Comparison of ENCODE assay signal across 19 mouse cellular contexts in the genomic region with DNA sequence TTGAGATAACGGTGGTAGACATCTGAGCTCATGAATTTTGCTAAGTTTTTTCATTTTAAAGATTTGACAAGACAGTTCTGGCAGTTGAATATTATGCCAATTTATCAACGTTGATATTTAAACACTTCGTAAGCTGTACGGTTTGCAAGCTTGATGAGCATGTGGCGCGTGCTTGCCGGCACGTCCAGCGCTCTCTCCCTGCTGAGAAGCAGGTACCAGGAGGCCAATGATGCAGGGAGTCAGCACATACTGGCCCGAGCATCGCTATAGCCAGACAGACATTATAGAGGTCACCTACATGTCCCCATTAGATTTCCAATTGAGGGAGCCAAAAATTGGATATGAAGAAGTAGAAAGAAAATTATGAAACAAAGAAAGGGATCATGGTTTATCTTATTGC. TPM values are rescaled to one million over a fixed set of nuclear protein-coding genes. Genes with fewer than 3 reads are reported as not detected.
DNase-seq lines count a peak whose midpoint lies in the region; ATAC-seq and TF ChIP-seq lines count a peak whose summit lies in the region.
"Had no signal": no experiment of that assay in that cellular context is flagged by ENCODE, and none has a peak within 500 bp of the region (broad histone marks: within the 10 kb centered on the region; RNA-seq: fewer than 3 reads in every experiment).

No protein-coding gene starts in this region.

- 76% methylated on average over 11 of the region's 11 CpGs for WGBS in heart, embryonic 10.5 days
- 52% methylated on average over 11 of the region's 11 CpGs for WGBS in kidney, adult 2 months
- 71% methylated on average over 11 of the region's 11 CpGs for WGBS in intestine, embryonic 16.5 days

- H3K4me1 ChIP-seq in heart, embryonic 10.5 days: peaks cover 19% of the 10 kb centered on the region
- H3K4me1 ChIP-seq in kidney, adult 2 months (ENCODE audit: control insufficient read depth, insufficient read depth, low read length): peaks cover 32% of the 10 kb centered on the region
- peaks cover 15 to 50% of the 10 kb centered on the region in 2 experiments for H3K4me1 ChIP-seq in CH12.LX (ENCODE audit: control insufficient read depth in 1 of 2, insufficient read depth in 2 of 2)
- H3K4me1 ChIP-seq in intestine, embryonic 16.5 days (ENCODE audit: control insufficient read depth, insufficient read depth, low read length): peaks cover 3% of the 10 kb centered on the region; the same call in 1 of the 2 replicates
- H3K4me1 ChIP-seq: forebrain, embryonic 15.5 days; lung, embryonic 15.5 days had no signal

- peak overlapping the region; percentile 86 for H3K27ac ChIP-seq in heart, embryonic 10.5 days
- peak overlapping the region; percentile 15 for H3K27ac ChIP-seq in kidney, adult 2 months (ENCODE audit: insufficient read depth, low read depth, low read length)
- no peak overlapping the region for H3K27ac ChIP-seq in CH12.LX (ENCODE audit: insufficient read depth, low read depth)
- no peak overlapping the region for H3K27ac ChIP-seq in intestine, embryonic 16.5 days (ENCODE audit: low read length)
- H3K27ac ChIP-seq: embryonic facial prominence, embryonic 13.5 days; forebrain, embryonic 15.5 days; hindbrain, embryonic 12.5 days; limb, embryonic 15.5 days; lung, embryonic 15.5 days had no signal

- in situ Hi-C loops in CH12.LX (cut with MboI; ENCODE audit: low pct_ligation_motif_present, low pct_unique_long_range_greater_than_20kb, low sequenced_read_pairs): no loop called here

- dilution Hi-C loops in CH12.LX (cut with MboI; ENCODE audit: extremely low pct_ligation_motif_present, extremely low pct_unique_long_range_greater_than_20kb, low sequenced_read_pairs): no loop called here

- no peaks in the 10 kb centered on the region for H3K27me3 ChIP-seq in heart, embryonic 10.5 days (ENCODE audit: insufficient read depth, poor library complexity, severe bottlenecking)
- H3K27me3 ChIP-seq in kidney, adult 2 months (replicated peaks; ENCODE audit: control insufficient read depth, insufficient read depth, low read length): no peaks in the 10 kb centered on the region
- H3K27me3 ChIP-seq in CH12.LX (replicated peaks): no peaks in the 10 kb centered on the region
- H3K27me3 ChIP-seq in intestine, embryonic 16.5 days (replicated peaks; ENCODE audit: control insufficient read depth, insufficient read depth, low read length): no peaks in the 10 kb centered on the region
- H3K27me3 ChIP-seq: forebrain, embryonic 15.5 days; hindbrain, embryonic 12.5 days; limb, embryonic 15.5 days; lung, embryonic 15.5 days had no signal

- H3K4me2 ChIP-seq in CH12.LX (ENCODE audit: insufficient read depth, low read depth, poor library complexity, severe bottlenecking): no peak overlapping the region
- no peak overlapping the region for H3K4me2 ChIP-seq in intestine, embryonic 16.5 days (ENCODE audit: low read depth, low read length)
- H3K4me2 ChIP-seq: forebrain, embryonic 15.5 days; midbrain, embryonic 11.5 days had no signal

- H3K36me3 ChIP-seq in heart, embryonic 10.5 days: no peaks in the 10 kb centered on the region
- H3K36me3 ChIP-seq in kidney, adult 2 months (ENCODE audit: control insufficient read depth, insufficient read depth, low read length): no peaks in the 10 kb centered on the region
- H3K36me3 ChIP-seq in CH12.LX (replicated peaks in 1 of 2; ENCODE audit: control insufficient read depth in 1 of 2, insufficient read depth in 1 of 2, low read length in 1 of 2): peaks cover 0 to 8% of the 10 kb centered on the region in 2 experiments
- H3K36me3 ChIP-seq in intestine, embryonic 16.5 days (ENCODE audit: control insufficient read depth, insufficient read depth, low read length): no peaks in the 10 kb centered on the region
- H3K36me3 ChIP-seq: embryonic facial prominence, embryonic 13.5 days; forebrain, embryonic 15.5 days; hindbrain, embryonic 12.5 days; limb, embryonic 15.5 days; lung, embryonic 15.5 days had no signal

- ATAC-seq in intestine, embryonic 16.5 days: no peak
- ATAC-seq: forebrain, embryonic 15.5 days had no signal

- TF ChIP-seq RAD21 in CH12.LX (IDR thresholded peaks at IDR 0.05; ENCODE audit: low read depth, low read length): no peak

- DNase-seq in heart, embryonic 10.5 days (ENCODE audit: low spot score): no peak
- no peak for DNase-seq in heart, adult 9 months (ENCODE audit: low spot score in 2 of 2)
- no peak for DNase-seq in kidney, adult 2 months
- no peak for DNase-seq in kidney, adult 11 months
- no peak for DNase-seq in CH12.LX (ENCODE audit: extremely low read depth)
- no peak for DNase-seq in thymus, postnatal 4 days
- DNase-seq in cerebellum, adult 11-12 months: no peak
- DNase-seq: adrenal gland, adult 8-10 months; cerebellum, postnatal 14 days; gastrocnemius, postnatal 36 days; retina, postnatal 1 day; thymus, postnatal 25 days had no signal

- H3K9ac ChIP-seq in CH12.LX (ENCODE audit: insufficient read depth, low read depth): peak overlapping the region; percentile 45; the same call in 1 of the 2 replicates
- no peak overlapping the region for H3K9ac ChIP-seq in intestine, embryonic 16.5 days (ENCODE audit: low read depth, low read length)
- H3K9ac ChIP-seq: embryonic facial prominence, embryonic 13.5 days; forebrain, embryonic 15.5 days; hindbrain, embryonic 12.5 days; limb, embryonic 15.5 days; lung, embryonic 15.5 days had no signal

- H3K9me3 ChIP-seq in heart, embryonic 10.5 days: no peaks in the 10 kb centered on the region
- H3K9me3 ChIP-seq in CH12.LX (replicated peaks; ENCODE audit: low read length): no peaks in the 10 kb centered on the region
- H3K9me3 ChIP-seq in intestine, embryonic 16.5 days (ENCODE audit: control insufficient read depth, low read length): no peaks in the 10 kb centered on the region
- H3K9me3 ChIP-seq: embryonic facial prominence, embryonic 13.5 days; forebrain, embryonic 15.5 days; hindbrain, embryonic 12.5 days; limb, embryonic 15.5 days; lung, embryonic 15.5 days had no signal

- H3K79me2 ChIP-seq in CH12.LX (replicated peaks; ENCODE audit: control insufficient read depth, extremely low read depth, insufficient read depth, poor library complexity, severe bottlenecking): no peaks in the 10 kb centered on the region

- TF ChIP-seq POLR2A in kidney, adult 2 months (IDR thresholded peaks at IDR 0.05; ENCODE audit: low read depth, low read length): no peak
- TF ChIP-seq POLR2A in CH12.LX (IDR thresholded peaks at IDR 0.05; ENCODE audit: low read depth, low read length): no peak

- no peak for TF ChIP-seq EP300 in CH12.LX (IDR thresholded peaks at IDR 0.05; ENCODE audit: low read length)

- TF ChIP-seq CTCF in kidney, adult 2 months (conservative IDR thresholded peaks at IDR 0.05; ENCODE audit: insufficient read depth, insufficient read length, low read depth, low read length): no peak
- no peak for TF ChIP-seq CTCF in CH12.LX (conservative IDR thresholded peaks at IDR 0.05 in 1 of 2, IDR thresholded peaks at IDR 0.05 in 1 of 2; ENCODE audit: low read depth in 2 of 2, low read length in 2 of 2)

- peak overlapping the region; percentile 60 for H3K4me3 ChIP-seq in heart, embryonic 10.5 days
- peak overlapping the region; percentile 33; the same call in 1 of the 2 replicates for H3K4me3 ChIP-seq in kidney, adult 2 months (ENCODE audit: insufficient read depth, low read depth, low read length)
- peak overlapping the region; percentile 38 to 46 (median 42) for H3K4me3 ChIP-seq in CH12.LX (replicated peaks in 1 of 3; ENCODE audit: low read depth in 2 of 3, low read length in 2 of 3, poor library complexity in 1 of 3)
- H3K4me3 ChIP-seq in intestine, embryonic 16.5 days (ENCODE audit: low read length): peak overlapping the region; percentile 18; the same call in 1 of the 2 replicates
- H3K4me3 ChIP-seq: forebrain, embryonic 15.5 days; hindbrain, embryonic 12.5 days had no signal

TF ChIP-seq in CH12.LX, 34 proteins besides CTCF, POLR2A, EP300 and RAD21:
- no peak for TF ChIP-seq CHD2 (IDR thresholded peaks at IDR 0.05; ENCODE audit: low read length)
- no peak for TF ChIP-seq UBTF (IDR thresholded peaks at IDR 0.05; ENCODE audit: low read depth, low read length)
- no peak for TF ChIP-seq CHD1 (IDR thresholded peaks at IDR 0.05; ENCODE audit: low read depth, low read length)
- TF ChIP-seq PAX5 (IDR thresholded peaks at IDR 0.05; ENCODE audit: low read length): no peak
- no peak for TF ChIP-seq MEF2A (IDR thresholded peaks at IDR 0.05; ENCODE audit: borderline replicate concordance, low read depth, low read length)
- no peak for TF ChIP-seq POLR2AphosphoS2 (IDR thresholded peaks at IDR 0.05; ENCODE audit: low read depth, low read length)
- TF ChIP-seq MYC (IDR thresholded peaks at IDR 0.05; ENCODE audit: low read depth, low read length): no peak
- no peak for TF ChIP-seq BHLHE40 (IDR thresholded peaks at IDR 0.05; ENCODE audit: low read depth, low read length)
- TF ChIP-seq MAX (IDR thresholded peaks at IDR 0.05; ENCODE audit: low read length): no peak
- TF ChIP-seq RCOR1 (conservative IDR thresholded peaks at IDR 0.05; ENCODE audit: low read depth, low read length): no peak
- TF ChIP-seq NRF1 (IDR thresholded peaks at IDR 0.05; ENCODE audit: low read depth, low read length): no peak
- no peak for TF ChIP-seq JUN (IDR thresholded peaks at IDR 0.05; ENCODE audit: insufficient read depth, low read depth, low read length)

RNA-seq across cellular contexts. Expression of gene Zfp622, which starts 42.7 kb away (rescaled TPM):
- polyA plus RNA-seq in heart, embryonic 10.5 days (2016; fragmentation: Nextera tagmentation; extraction: Ambion mirVana): 19.3 and 31.0 TPM in 2 replicates
- 12.4 and 14.9 TPM in 2 replicates for polyA plus RNA-seq in kidney, adult 2 months (2012; rRNA removed)
- total RNA-seq in CH12.LX (2012; rRNA removed) (63.7 and 65.6 TPM in 2 replicates), CH12.LX (2014; rRNA removed) (84.3 and 85.9 TPM in 2 replicates)
- 146 and 156 TPM in 2 replicates for polyA plus RNA-seq in CH12.LX (2012; ENCODE audit: insufficient read length, low read depth)
- 22.3 and 25.0 TPM in 2 replicates for polyA plus RNA-seq in intestine, embryonic 16.5 days (2015; fragmentation: Nextera tagmentation; extraction: Ambion mirVana)

Comparison
In these comparisons a context has a peak if more than half of its experiments do, and no peak if none do; other contexts are left out.
1. H3K27ac ChIP-seq: peak in heart, embryonic 10.5 days (single experiment) and kidney, adult 2 months (single experiment); none in CH12.LX (single experiment) and intestine, embryonic 16.5 days (single experiment).
2. Peak in every context shown above with its lines, with median percentiles within 50 percentile points of each other: H3K4me3 ChIP-seq.